Mouse (Mus musculus): ENCODE measurements around the gene Bloc1s3. TPM values are rescaled to one million over a fixed set of nuclear protein-coding genes. Genes with fewer than 3 reads are reported as not detected.

Bloc1s3 gene
- 2.6 and 2.8 TPM in 2 replicates for total RNA-seq (2017)

- peak; percentile 91 for ATAC-seq (replicated peaks; ENCODE audit: low read depth, poor library complexity, severe bottlenecking)
These were observed at the start of gene Bloc1s3, which contains the start of gene Trappc6a for GRCm38 (mm10) chr7:19508150-19508923. Gene Bloc1s3 (minus strand): TSS chr7:19508367. Gene Trappc6a (plus strand): TSS chr7:19508395.

DNA sequence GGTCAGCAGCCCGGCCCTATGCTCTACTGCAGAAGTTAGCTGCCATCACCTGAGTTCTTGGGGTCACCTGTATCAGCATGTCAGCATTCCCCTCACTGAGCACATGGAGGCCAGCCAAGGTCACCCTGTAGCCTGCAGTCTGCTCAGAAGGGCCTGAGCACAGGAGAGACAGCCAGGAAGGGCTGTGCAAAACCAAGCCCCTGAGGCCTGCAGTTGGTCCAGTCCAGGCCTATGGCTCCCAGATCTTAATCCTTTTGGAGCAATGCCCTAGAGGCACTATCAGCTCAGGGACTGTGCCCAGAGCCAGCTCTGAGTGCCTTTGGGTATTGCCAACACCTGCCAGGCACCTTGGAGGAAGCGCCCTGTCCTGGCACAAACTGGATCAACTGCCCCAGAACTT is 48.9 kb upstream of the Bloc1s3 start:
- no peak for ATAC-seq (replicated peaks; ENCODE audit: low read depth, poor library complexity, severe bottlenecking)

DNA sequence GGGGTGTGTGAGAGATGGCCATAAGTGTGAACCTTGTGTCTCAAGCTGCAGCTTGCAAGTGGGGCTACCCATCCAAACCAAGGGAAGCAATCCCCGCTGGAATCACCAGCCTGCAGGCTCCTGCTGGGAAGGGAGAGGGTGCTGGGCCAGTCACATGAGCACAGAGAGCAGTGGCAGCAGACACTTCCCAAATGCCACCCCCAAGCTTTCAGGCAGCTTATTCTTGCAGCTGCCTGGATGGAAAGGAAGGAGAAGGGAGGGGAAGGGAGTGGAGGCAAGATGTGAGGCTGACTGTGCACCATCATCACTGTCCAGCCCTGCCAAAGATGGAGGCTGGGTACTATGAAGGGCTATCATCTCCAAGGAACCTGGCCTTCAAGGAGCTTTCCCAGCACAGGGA is 46.0 kb upstream of the Bloc1s3 start:
- ATAC-seq (replicated peaks; ENCODE audit: low read depth, poor library complexity, severe bottlenecking): no peak

DNA sequence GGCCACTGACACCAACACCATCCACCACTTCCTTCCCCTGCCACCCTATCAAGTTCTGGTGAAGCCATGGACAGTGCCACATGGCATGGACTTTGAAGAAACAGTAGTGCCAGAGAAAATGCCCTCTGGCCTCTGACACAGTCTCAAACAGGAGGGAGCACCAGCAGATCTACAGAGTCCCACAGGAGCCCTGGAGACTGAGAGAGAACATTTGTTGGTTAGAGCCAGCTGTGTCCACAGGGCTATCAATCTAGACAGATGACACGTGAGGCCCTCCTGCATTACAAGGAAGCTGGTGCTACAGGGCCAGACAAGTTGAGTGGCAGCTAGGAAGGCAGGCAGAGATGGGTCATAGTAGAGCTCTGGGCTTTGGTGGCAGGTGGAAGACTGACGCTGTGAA is 44.3 kb upstream of the Bloc1s3 start:
- ATAC-seq (replicated peaks; ENCODE audit: low read depth, poor library complexity, severe bottlenecking): peak; percentile 60

DNA sequence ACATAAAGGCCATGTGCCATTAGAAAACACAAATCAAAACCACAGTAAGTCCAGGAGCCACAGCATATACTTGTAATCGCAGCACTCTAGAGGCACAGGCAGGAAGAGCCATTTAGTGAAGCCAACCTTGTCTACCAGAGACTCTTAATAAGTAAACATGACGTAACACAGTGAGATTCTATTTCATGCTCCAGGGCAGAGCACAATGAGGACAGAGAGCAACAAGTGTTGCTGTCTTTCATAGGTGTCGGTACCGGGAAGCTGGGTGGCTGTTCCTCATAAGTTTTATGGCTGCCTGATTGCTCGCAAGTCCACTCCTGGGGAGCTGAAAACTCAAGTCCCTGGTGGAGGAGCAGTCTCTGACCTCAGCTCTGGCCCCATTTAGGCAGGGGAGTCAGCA is 43.5 kb upstream of the Bloc1s3 start:
- ATAC-seq (replicated peaks; ENCODE audit: low read depth, poor library complexity, severe bottlenecking): no peak

DNA sequence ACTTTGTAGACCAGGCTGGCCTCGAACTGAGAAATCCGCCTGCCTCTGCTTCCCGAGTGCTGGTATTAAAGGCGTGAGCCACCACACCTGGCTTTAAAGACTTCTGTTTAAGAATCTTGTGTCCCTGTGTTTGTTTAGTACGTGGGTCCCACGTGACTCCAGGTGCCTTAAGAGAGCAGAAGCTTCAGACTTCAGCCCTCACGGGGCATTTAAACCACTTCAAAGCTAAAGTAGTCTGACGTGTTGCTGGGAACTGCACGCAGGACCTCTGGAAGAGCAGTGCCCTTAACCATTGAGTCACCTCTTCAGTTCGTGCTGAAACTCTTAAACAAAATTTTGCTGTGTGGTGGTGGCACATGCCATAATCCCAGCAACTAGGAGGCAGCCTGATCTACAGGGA is 41.2 kb upstream of the Bloc1s3 start:
- ATAC-seq (replicated peaks; ENCODE audit: low read depth, poor library complexity, severe bottlenecking): no peak

GRCm38 (mm10) chr7:19547344-19547969 is 39.3 kb upstream of the Bloc1s3 start:
- no peak for ATAC-seq (replicated peaks; ENCODE audit: low read depth, poor library complexity, severe bottlenecking)

GRCm38 (mm10) chr7:19546007-19546406 is 37.8 kb upstream of the Bloc1s3 start:
- ATAC-seq (replicated peaks; ENCODE audit: low read depth, poor library complexity, severe bottlenecking): no peak

GRCm38 (mm10) chr7:19543584-19543983 is 35.4 kb upstream of the Bloc1s3 start:
- peak; percentile 67 for ATAC-seq (replicated peaks; ENCODE audit: low read depth, poor library complexity, severe bottlenecking)

DNA sequence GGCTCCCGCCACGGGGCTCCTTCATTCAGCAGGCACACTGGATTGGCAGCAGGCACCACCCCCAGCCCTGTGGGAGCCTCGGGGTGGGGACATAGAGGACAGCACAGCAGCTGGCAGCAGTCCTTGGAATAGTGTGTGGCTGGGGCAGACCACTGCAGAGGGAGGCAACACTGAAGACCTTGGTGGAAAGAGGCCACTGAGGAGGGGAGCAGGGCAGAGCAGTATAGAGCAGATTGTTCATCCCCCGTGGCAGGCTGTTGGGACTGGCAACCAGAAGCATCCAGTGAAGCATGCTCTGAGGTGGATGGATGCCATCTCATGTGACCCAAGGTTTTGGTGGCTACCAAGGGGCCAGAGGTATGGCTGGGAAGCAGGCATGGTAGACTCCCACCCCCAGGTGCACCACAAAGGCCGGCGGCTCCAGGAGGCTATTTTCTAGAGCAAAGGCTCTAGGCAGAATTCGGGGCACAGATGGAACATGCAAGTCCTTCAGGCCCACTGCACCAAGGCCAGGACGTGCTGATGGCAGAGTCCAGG is 34.1 kb upstream of the Bloc1s3 start:
- ATAC-seq (replicated peaks; ENCODE audit: low read depth, poor library complexity, severe bottlenecking): 0 out of 2 replicates have a peak, but pooled peaks have one; percentile 27

GRCm38 (mm10) chr7:19541681-19542154 is 33.6 kb upstream of the Bloc1s3 start:
- ATAC-seq (replicated peaks; ENCODE audit: low read depth, poor library complexity, severe bottlenecking): no peak

DNA sequence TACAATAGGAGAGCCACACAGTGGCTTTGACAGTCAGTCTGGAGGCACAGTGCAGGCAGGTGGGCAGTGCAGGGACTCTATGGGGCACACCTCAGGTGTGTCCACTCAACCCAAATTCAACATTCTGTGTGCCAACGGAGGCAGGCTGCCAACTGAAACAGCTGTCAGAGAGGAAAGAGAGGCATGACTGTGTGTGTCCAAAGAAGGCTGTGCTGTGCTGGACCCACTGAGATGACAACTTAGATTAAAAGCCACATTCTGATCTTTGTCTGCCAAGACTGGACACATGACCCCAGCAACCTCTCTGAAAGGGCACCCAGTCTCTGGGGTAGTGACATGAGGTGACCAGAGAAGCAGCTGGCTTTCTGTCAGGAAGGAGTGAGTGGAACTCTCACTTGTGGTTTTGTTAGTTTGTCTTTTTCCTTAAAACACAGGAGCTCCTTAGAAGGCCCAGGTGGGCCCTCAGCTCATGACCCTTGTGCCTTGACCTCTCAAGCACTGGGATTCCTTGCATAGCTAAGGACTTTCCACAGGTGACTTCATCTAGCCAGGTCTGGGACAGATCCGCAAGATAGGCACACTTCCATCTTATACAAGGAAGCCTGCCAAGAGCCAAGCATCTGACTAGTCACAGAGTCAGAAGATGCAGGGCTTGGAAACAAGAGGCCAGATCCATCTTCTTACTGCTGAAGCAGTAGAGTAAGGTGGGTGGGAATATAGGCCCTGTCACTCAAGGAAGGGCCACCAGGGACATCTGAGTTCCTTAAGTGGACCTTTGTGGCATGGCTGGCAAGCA is 32.8 kb upstream of the Bloc1s3 start:
- no peak for ATAC-seq (replicated peaks; ENCODE audit: low read depth, poor library complexity, severe bottlenecking)

- no peak for ATAC-seq (replicated peaks; ENCODE audit: low read depth, poor library complexity, severe bottlenecking)
These were observed 26.5 kb upstream of the Bloc1s3 start for GRCm38 (mm10) chr7:19534676-19535075.

DNA sequence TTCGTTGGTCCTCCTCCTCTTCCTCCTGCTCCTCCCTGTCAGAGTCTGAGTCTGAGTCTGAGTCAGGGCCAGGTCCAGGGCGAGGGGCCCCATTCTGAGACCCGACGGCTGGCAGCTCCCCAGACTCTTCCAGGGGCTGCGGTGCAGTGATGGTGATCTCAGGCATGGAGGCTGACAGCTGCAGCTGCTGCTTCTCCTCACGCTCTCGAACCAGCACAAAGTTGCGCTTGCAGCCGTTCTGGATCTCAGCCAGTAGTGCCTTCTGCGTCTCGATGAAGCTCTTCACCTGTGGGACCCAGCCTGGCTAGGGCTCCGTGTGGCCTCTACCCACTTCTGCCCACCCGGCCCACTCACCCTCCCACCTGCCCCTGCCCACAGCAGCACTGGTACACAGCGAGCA is 24.1 kb upstream of the Bloc1s3 start:
- ATAC-seq (replicated peaks; ENCODE audit: low read depth, poor library complexity, severe bottlenecking): no peak

DNA sequence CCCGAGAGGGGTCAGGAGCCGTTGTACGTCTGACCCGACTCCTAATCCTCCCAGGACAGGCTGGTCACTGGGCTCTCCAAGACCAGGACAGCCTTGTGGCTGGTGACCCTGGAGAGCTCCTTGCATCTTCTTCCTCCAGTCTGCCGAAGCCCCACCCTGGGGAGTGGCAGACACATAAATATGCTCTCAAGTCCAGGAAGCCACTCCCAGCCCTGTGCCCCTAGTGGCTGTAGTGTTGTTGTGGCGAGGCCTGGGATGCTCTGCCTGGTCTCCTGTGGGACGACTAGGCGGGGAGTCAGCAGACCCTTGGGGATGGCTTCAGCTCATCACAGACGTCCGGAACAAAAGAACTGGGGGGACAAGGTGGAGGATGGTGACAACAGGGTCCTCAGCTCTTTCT is 22.9 kb upstream of the Bloc1s3 start:
- peak; percentile 39 for ATAC-seq (replicated peaks; ENCODE audit: low read depth, poor library complexity, severe bottlenecking)

- no peak for ATAC-seq (replicated peaks; ENCODE audit: low read depth, poor library complexity, severe bottlenecking)
These were observed 16.9 kb upstream of the Bloc1s3 start for GRCm38 (mm10) chr7:19525105-19525481.

DNA sequence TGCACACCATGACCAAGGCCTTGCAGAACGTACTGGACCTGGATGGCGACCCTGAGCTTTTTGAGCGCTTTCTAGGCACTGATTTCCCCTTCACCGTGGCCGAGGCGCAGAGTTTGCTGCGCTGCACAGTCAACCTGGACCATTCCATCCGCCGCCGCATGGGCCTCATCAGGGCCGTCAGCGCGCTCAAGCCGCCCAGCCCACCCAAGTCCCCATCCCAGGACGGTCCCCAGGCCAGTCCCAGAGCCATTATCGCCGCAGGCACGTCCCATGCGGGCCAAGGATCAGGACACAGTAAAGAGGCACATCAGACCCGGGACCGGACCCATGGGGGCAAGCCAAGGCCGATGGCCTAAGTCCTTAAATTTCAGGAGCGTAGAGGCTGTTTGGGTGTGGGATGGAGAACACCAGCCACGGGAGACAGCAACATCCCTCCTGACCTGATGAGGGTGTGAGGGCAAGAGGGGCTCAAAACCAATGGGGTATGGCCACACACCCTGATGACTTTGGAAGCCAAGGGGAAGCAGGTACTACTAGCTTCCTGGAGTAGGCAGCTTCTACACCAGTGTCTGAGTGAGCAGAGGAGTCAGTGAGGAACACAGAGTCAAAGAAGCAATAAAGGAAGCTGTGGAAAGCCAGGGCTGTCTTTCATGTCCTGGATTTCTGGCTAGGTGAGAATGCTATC is 16.4 kb upstream of the Bloc1s3 start:
- no peak for ATAC-seq (replicated peaks; ENCODE audit: low read depth, poor library complexity, severe bottlenecking)

DNA sequence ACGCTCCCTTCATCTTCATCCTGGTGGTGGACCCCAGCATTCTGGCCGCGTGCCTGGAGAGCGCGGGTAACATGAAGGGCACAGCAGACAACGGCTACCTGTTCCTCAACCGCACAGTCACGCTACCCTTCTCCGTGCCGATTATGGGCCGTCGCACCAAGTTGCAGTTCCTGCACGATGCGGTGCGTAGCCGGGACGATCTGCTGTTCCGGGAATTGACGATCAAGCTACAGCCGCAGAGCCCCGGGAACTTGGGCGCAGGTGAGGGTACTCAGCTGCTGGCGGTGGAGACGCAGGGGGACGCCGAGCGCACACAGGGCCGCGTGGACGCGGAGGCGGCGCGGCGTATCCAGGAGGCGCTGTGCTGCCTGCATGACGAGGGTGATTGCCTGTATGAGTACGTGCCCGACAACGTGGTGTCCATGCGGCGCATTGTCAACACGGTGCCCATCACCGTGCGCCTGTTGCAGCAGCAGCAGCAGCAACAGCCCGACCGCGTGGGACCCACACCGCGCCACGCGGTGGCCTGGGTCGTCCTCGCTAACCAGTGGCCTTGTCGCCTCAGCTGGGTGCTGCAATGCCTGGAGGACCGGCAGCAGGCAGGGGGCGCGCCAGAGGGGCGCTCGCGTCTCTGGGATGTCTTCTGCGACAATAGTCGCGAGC is 15.7 kb upstream of the Bloc1s3 start:
- ATAC-seq (replicated peaks; ENCODE audit: low read depth, poor library complexity, severe bottlenecking): peak; percentile 43

- ATAC-seq (replicated peaks; ENCODE audit: low read depth, poor library complexity, severe bottlenecking): peak; percentile 20
These were observed 15.0 kb upstream of the Bloc1s3 start for GRCm38 (mm10) chr7:19523017-19523756.
